Mouse (Mus musculus) frontal cortex, postnatal 36 days (tissue): Measurements from ENCODE around the gene Sec14l2.

Experiments
- DNase-seq, 2 experiments: peaks; one replicate each; pipeline ENCODE4 v3.0.0; 2022; ENCODE audit warnings: low spot score in 2 of 2

The Sec14l2 gene

GRCm38 (mm10) chr11:4053586-4053985 lies 69.6 kb downstream of the Sec14l2 start:
- peak; percentile 75 to 76 for DNase-seq

DNA sequence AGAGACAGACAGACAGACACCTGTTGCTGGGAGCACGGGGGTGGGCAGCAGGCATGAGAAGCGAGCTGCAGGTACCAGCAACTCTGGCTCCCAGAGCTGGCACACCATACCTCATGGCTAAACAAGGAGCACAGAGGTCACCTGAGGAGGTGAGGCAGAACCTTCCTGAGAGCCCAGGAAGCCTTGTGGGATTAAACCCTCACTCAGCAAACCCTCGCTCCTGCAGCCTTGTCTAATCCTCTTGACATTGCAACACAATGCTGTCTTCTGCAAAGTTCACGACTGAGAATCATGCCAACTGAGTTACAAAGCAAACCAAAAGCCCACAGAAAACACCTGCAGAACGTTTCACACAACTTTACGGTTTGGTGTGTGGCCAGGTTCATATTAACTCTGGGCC lies 74.8 kb downstream of the Sec14l2 start:
- no peak for DNase-seq

DNA sequence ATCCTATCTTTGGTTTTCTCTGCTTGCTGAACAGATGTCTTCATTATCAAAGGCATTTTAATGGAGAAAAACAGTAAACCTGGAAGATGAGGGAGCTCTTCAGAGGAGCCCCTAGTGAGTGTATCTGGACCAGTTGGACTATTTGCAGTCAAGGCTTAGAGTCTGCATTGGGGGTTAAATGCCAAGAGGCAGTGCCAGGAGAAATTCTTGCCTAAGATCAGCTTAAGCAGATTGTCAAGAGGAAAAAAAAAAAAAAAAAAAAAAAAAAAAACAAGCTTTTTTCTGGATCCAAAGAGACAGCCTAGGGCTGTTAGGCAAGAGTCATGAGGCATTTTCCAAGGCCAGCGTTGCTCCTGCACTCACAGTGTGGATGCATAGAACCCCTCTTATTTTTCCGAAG lies 75.4 kb downstream of the Sec14l2 start:
- DNase-seq = no peak
